Mouse (Mus musculus): ENCODE results near the gene Zfp36l1. TPM values are rescaled to one million over a fixed set of nuclear protein-coding genes. Genes with fewer than 3 reads are reported as not detected.

The Zfp36l1 gene
- total and polyA plus RNA-seq, 2 experiments from 2014 or later, result 47.4 to 48.5 TPM

DNA sequence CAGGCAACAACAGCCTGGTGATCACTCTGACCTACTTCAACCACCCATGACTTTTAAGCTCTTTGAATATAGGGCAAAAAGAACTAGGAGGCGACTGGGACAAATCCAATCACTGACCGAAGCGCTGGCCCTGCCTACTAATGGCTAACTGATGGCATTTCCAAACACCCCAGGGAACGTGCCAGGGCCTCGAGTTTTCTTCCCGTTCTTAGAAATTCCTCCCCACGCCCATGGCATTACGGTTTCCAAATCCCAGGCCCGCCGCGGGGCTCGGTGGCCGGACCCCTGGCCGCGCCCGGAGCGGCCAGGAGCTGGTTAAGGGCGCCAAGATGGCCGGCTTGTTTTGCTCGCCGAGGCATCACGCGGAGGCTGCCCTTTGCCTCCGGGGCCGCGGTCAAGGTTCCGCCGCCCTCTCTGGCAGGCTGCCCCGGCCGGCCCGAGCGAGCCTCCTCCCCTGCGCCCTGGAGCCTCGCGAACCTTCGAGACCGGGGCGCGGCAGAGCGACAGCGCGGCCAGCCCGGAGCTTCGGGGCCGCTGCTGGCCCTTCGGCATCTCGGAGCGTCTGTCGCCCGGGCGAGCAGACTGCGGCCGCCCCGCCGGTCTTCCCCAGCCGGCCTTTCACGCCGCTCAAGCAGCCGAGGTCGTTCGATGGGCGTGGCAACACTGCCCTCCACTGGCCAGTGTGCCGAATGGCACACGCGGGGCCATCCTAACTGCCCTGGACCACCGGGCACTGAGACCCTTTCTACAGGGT lies 19.6 kb upstream of the Zfp36l1 start:
- peak overlapping the region; percentile 95 for H3K27ac ChIP-seq (ENCODE audit: low read depth, low read length)
- WGBS, result under 1% methylated on average over 66 of the region's 66 CpGs

DNA sequence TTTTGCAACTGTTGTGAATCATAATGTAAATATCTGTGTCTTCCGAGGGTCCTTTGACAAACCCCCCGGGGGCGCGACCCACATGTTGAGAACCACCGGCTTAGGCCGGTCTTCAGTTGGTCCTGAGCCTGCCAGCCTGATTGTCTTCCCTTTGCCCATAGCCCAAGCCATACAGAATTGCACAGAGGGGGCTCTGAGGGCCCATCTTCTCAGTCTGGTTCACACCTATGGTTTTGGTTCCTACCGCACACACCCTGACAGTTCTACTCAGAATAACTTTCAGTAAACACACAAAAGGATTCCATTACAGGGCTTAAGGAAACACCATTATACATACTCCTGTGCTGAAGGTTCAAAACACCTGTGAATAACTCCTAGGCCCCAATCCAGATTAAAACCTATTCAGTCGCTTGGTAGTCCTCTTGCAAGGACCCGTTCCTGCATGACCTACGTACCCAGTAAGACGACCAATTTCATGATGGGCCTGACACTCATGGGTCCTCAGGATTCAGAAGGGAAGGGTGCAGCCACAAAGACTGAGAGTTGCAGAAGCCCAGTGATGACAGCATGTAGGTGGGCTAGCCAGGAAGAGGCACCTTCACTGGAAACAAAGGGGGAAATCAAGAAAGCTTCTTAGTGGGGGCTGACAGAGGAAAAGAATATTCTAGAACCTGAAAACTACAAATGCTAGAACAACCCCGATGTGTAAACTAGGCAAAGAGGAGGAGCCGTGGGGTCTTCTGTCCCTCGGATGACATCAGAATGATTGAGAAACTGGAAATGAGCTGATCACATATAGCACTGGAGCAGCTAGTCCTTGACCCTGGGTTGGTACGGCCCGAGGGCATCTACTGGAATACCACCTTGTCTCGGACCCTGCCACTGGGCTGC lies 18.8 kb upstream of the Zfp36l1 start:
- Histone ChIP-seq H3K9me3 (ENCODE audit: low read length) (no peaks in the 10 kb centered on the region), H3K27ac (ENCODE audit: low read depth, low read length) (peak overlapping the region; percentile 95), H3K4me2 (ENCODE audit: low read depth, low read length, poor library complexity, severe bottlenecking) (peak overlapping the region; percentile 87), H3K9ac (replicated peaks; ENCODE audit: low read length, poor library complexity, severe bottlenecking) (peak overlapping the region; percentile 84), H3K36me3 (ENCODE audit: insufficient read depth, low read length) (no peaks in the 10 kb centered on the region), H3K4me1 (ENCODE audit: insufficient read depth, low read length) (peaks cover 5% of the 10 kb centered on the region), H3K4me3 (ENCODE audit: low read depth, low read length) (peak overlapping the region; percentile 67), H3K27me3 (ENCODE audit: insufficient read depth, low read length) (no peaks in the 10 kb centered on the region)
- WGBS, result 43% methylated on average over 17 of the region's 17 CpGs
- peak; percentile 22; the same call in 1 of the 2 replicates for ATAC-seq (ENCODE audit: low FRiP score)
- TF ChIP-seq CTCF (IDR thresholded peaks at IDR 0.05), result no peak
- no peak for DNase-seq (ENCODE audit: low spot score)

More for the DNA sequence above, 19.6 kb upstream of the Zfp36l1 start:
- H3K27me3 ChIP-seq (ENCODE audit: insufficient read depth, low read length), result no peaks in the 10 kb centered on the region
- H3K4me1 ChIP-seq (ENCODE audit: insufficient read depth, low read length), result peaks cover 5% of the 10 kb centered on the region
- no peaks in the 10 kb centered on the region for H3K9me3 ChIP-seq (ENCODE audit: low read length)
- ATAC-seq (ENCODE audit: low FRiP score), result peak; percentile 88
- peak; percentile 95 for TF ChIP-seq CTCF (IDR thresholded peaks at IDR 0.05)
- no peaks in the 10 kb centered on the region for H3K36me3 ChIP-seq (ENCODE audit: insufficient read depth, low read length)
- DNase-seq (ENCODE audit: low spot score), result peak; percentile 91
- H3K4me2 ChIP-seq (ENCODE audit: low read depth, low read length, poor library complexity, severe bottlenecking), result peak overlapping the region; percentile 87
- peak overlapping the region; percentile 67 for H3K4me3 ChIP-seq (ENCODE audit: low read depth, low read length)
- H3K9ac ChIP-seq (replicated peaks; ENCODE audit: low read length, poor library complexity, severe bottlenecking), result peak overlapping the region; percentile 84

DNA sequence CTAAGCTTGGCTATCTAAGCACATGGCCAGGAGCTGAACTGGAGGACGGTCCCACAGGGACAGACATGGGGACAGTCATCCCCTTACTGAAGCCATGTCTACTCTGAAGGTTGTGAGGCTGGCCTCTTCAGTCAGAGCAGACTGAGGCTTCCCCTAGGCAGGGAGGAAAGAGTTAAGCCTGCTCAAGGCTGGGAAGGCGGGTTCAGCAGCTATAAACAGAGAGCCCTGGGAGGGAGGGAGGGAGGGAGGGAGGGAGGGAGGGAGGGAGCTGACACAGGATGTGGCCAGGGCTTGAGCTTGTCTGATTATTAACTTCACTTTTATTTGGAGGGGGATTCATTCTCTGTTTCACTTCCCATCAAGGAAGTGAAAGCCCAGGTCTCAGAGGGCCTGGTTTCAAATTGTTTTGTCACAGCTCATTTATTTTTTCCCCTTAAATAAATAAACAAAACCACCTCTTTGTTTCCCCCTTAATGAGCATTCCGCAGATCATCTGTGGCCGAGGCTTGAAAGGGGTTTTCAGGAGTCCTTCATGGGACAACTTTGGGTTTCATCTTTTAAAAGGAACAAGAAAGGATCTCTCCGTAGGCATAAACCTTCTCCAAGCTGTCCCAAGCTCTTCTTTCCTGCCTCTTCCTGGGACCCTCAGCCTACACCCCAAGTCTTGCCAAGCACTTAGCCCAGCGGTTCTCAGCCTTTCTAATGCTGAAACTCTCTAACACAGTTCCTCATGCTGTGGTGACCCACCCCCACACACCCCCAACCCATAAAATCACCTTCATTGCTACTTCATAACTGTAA lies 17.9 kb upstream of the Zfp36l1 start:
- Histone ChIP-seq H3K36me3 (ENCODE audit: insufficient read depth, low read length) (no peaks in the 10 kb centered on the region), H3K27ac (ENCODE audit: low read depth, low read length) (peak overlapping the region; percentile 68), H3K4me2 (ENCODE audit: low read depth, low read length, poor library complexity, severe bottlenecking) (peak overlapping the region; percentile 87), H3K9ac (replicated peaks; ENCODE audit: low read length, poor library complexity, severe bottlenecking) (no peak overlapping the region), H3K9me3 (ENCODE audit: low read length) (no peaks in the 10 kb centered on the region), H3K4me1 (ENCODE audit: insufficient read depth, low read length) (peaks cover 5% of the 10 kb centered on the region), H3K4me3 (ENCODE audit: low read depth, low read length) (no peak overlapping the region), H3K27me3 (ENCODE audit: insufficient read depth, low read length) (no peaks in the 10 kb centered on the region)
- TF ChIP-seq CTCF (IDR thresholded peaks at IDR 0.05), result no peak
- ATAC-seq (ENCODE audit: low FRiP score), result no peak
- 16% methylated on average over 5 of the region's 6 CpGs for WGBS
- no peak for DNase-seq (ENCODE audit: low spot score)

DNA sequence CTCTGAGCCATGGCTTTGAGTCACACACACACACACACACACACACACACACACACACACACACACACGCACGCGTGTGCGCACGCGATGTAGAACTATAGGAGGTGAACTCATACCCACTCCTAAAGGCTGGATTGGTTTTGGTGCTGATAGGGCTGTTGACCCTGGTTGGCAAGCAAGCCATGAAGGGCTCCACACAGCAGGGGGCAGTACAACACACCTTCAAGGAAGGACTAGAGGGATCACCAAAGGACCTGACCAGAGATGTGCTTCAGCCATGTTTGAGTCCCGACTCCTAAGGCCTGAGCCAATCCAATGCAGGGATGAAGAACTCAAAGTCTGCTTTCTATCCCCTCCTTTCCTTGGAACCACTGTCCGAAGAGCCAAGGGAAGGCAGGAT lies 16.7 kb upstream of the Zfp36l1 start:
- H3K27ac ChIP-seq (ENCODE audit: low read depth, low read length), result no peak overlapping the region

DNA sequence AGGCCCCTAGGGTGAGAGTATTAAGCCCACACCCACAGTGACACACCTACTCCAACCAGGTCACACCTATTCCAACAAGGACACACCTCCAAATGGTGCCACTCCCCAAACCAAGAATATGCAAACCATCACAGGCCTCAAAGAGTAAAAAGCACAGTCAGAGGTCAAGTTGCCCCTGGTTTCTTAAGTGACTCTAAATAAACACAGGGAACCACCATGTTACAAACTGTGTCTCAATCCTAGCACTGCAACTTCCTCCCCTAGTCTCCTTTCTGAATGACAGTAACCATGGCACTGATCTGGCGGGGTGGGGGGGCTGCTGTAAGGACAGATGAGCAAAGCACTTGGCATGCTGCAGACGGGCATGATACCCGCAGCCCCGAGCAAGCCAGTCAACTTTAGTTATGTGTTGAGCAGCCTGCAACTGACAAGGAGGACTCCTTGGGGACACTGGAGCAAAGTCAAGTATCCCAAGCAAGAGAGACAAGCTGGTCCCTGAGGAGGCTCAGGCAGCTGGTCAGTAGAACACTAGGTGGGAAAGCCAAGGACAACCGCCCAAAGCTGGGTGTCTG lies 14.5 kb upstream of the Zfp36l1 start:
- WGBS, result 79% methylated on average over 5 of the region's 5 CpGs
- Histone ChIP-seq H3K9me3 (ENCODE audit: low read length) (no peaks in the 10 kb centered on the region), H3K9ac (replicated peaks; ENCODE audit: low read length, poor library complexity, severe bottlenecking) (no peak overlapping the region), H3K4me1 (ENCODE audit: insufficient read depth, low read length) (peaks cover 5% of the 10 kb centered on the region), H3K27me3 (ENCODE audit: insufficient read depth, low read length) (no peaks in the 10 kb centered on the region), H3K36me3 (ENCODE audit: insufficient read depth, low read length) (no peaks in the 10 kb centered on the region), H3K27ac (ENCODE audit: low read depth, low read length) (no peak overlapping the region), H3K4me3 (ENCODE audit: low read depth, low read length) (no peak overlapping the region), H3K4me2 (ENCODE audit: low read depth, low read length, poor library complexity, severe bottlenecking) (no peak overlapping the region)
- ATAC-seq (ENCODE audit: low FRiP score) (no peak), DNase-seq (ENCODE audit: low spot score) (peak; percentile 31)
- no peak for TF ChIP-seq CTCF (IDR thresholded peaks at IDR 0.05)

More for the DNA sequence above, 16.7 kb upstream of the Zfp36l1 start:
- Histone ChIP-seq H3K36me3 (ENCODE audit: insufficient read depth, low read length) (no peaks in the 10 kb centered on the region), H3K4me1 (ENCODE audit: insufficient read depth, low read length) (peaks cover 5% of the 10 kb centered on the region), H3K9me3 (ENCODE audit: low read length) (no peaks in the 10 kb centered on the region), H3K27me3 (ENCODE audit: insufficient read depth, low read length) (no peaks in the 10 kb centered on the region), H3K4me3 (ENCODE audit: low read depth, low read length) (no peak overlapping the region), H3K4me2 (ENCODE audit: low read depth, low read length, poor library complexity, severe bottlenecking) (no peak overlapping the region), H3K9ac (replicated peaks; ENCODE audit: low read length, poor library complexity, severe bottlenecking) (no peak overlapping the region)
- no peak for ATAC-seq (ENCODE audit: low FRiP score)
- peak; percentile 33 for TF ChIP-seq CTCF (IDR thresholded peaks at IDR 0.05)
- DNase-seq (ENCODE audit: low spot score), result no peak
- 95% methylated on average over 8 of the region's 8 CpGs for WGBS
